Comparison of ENCODE assay signal across 8 mouse cellular contexts in the genomic region with DNA sequence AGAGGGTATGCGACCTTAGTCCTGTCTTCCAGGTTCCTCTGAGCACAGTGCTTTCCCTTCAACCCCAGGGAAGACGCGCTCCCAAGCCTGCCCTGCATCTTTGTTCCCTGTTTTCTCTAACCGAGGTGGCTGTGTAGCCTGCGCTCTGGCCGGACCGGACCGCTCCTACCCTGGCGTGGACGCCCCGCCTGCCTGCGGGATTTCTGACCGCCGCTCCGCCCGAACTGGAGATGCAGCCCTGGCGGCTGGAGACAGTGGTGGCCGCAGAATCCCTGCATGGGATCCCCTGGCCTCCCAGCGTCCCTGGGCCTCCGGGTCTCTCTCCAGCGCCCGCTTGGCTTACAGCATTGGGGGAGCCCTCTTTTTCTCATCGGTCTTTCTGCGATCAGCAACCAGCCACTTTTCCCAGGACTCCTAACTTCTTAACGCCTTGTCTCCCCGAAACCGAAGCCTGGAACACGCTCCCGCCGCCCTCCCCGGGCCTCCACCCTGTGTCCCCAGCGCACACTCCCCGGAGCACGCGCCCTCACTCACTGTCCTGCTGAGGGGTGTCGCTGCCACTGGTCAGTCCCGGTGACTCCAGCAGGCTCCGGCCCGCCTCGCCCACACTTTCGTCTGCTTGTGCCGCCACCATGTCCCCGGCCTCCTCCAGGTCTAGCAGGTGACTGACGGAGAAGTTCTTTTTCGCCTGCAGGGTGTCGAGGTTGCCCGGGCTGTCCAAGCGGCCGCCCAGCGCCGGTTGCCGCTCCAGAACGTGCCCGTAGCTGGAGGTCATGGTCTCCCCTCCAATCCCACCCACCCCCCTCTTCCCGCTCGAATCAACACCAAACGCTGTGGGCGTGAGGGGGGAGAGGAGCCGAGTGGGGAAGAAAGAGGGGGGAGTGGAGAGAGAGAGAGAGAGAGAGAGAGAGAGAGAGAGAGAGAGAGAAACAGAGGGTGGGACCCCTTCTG. TPM values are rescaled to one million over a fixed set of nuclear protein-coding genes. Genes with fewer than 3 reads are reported as not detected.
DNase-seq lines count a peak whose midpoint lies in the region; ATAC-seq lines count a peak whose summit lies in the region.

No protein-coding gene starts in this region.

- no peak overlapping the region for H3K27ac ChIP-seq in hindbrain, embryonic 14.5 days
- no peak overlapping the region for H3K27ac ChIP-seq in liver, embryonic 13.5 days
- H3K27ac ChIP-seq in neural tube, embryonic 15.5 days (replicated peaks): peak overlapping the region; percentile 28

- H3K9ac ChIP-seq in hindbrain, embryonic 14.5 days: peak overlapping the region; percentile 51
- no peak overlapping the region for H3K9ac ChIP-seq in liver, embryonic 13.5 days
- peak overlapping the region; percentile 45 for H3K9ac ChIP-seq in neural tube, embryonic 15.5 days (replicated peaks)

- peak overlapping the region; percentile 28 for H3K4me3 ChIP-seq in hindbrain, embryonic 14.5 days (replicated peaks; ENCODE audit: low read length)
- H3K4me3 ChIP-seq in liver, embryonic 13.5 days (replicated peaks): peak overlapping the region; percentile 46
- H3K4me3 ChIP-seq in neural tube, embryonic 15.5 days (replicated peaks): peak overlapping the region; percentile 42

- peak; percentile 21; the same call in 1 of the 2 replicates for ATAC-seq in cerebellum, adult (ENCODE audit: insufficient number of reproducible peaks, low FRiP score, low TSS enrichment)
- peak; percentile 16; the same call in 1 of the 2 replicates for ATAC-seq in hindbrain, embryonic 14.5 days (ENCODE audit: low FRiP score)
- no peak for ATAC-seq in liver, embryonic 13.5 days (ENCODE audit: low read depth)
- peak; percentile 43; the same call in 1 of the 2 replicates for ATAC-seq in neural tube, embryonic 15.5 days (ENCODE audit: low FRiP score)
- no peak for ATAC-seq in CD4-positive, CD25-positive, alpha-beta regulatory T cell, adult 4 months

- 1% methylated on average over 58 of the region's 59 CpGs for WGBS in hindbrain, embryonic 14.5 days
- WGBS in liver, embryonic 13.5 days (ENCODE audit: insufficient replicate concordance): under 1% methylated on average over 59 of the region's 59 CpGs
- WGBS in neural tube, embryonic 15.5 days: under 1% methylated on average over 59 of the region's 59 CpGs

- no peaks in the 10 kb centered on the region for H3K9me3 ChIP-seq in hindbrain, embryonic 14.5 days (ENCODE audit: control insufficient read depth, low read length)
- no peaks in the 10 kb centered on the region for H3K9me3 ChIP-seq in liver, embryonic 13.5 days (replicated peaks)
- no peaks in the 10 kb centered on the region for H3K9me3 ChIP-seq in neural tube, embryonic 15.5 days (replicated peaks)

- no peaks in the 10 kb centered on the region for H3K36me3 ChIP-seq in hindbrain, embryonic 14.5 days (replicated peaks; ENCODE audit: control insufficient read depth, insufficient read depth)
- no peaks in the 10 kb centered on the region for H3K36me3 ChIP-seq in liver, embryonic 13.5 days
- no peaks in the 10 kb centered on the region for H3K36me3 ChIP-seq in neural tube, embryonic 15.5 days

- H3K4me1 ChIP-seq in hindbrain, embryonic 14.5 days (replicated peaks; ENCODE audit: control insufficient read depth, insufficient read depth, low read length): peaks cover 35% of the 10 kb centered on the region
- H3K4me1 ChIP-seq in liver, embryonic 13.5 days (replicated peaks): no peaks in the 10 kb centered on the region
- peaks cover 46% of the 10 kb centered on the region for H3K4me1 ChIP-seq in neural tube, embryonic 15.5 days

- H3K4me2 ChIP-seq in hindbrain, embryonic 14.5 days (replicated peaks): peak overlapping the region; percentile 56
- peak overlapping the region; percentile 59 for H3K4me2 ChIP-seq in liver, embryonic 13.5 days
- H3K4me2 ChIP-seq in neural tube, embryonic 15.5 days: peak overlapping the region; percentile 59

- DNase-seq in cerebellum, adult 9-10 months: no peak
- peak; percentile 60 to 61 for DNase-seq in adrenal gland, postnatal 36 days
- DNase-seq in gastrocnemius, adult 8-10 months (ENCODE audit: low spot score in 2 of 2): peak; percentile 59 to 66
- DNase-seq in hindbrain, embryonic 14.5 days (ENCODE audit: low spot score): no peak
- DNase-seq in liver, embryonic 13.5 days: no peak

- H3K27me3 ChIP-seq in hindbrain, embryonic 14.5 days (ENCODE audit: control insufficient read depth, insufficient read depth, low read length): peaks cover 97% of the 10 kb centered on the region
- peaks cover 94% of the 10 kb centered on the region for H3K27me3 ChIP-seq in liver, embryonic 13.5 days
- peaks cover 90% of the 10 kb centered on the region for H3K27me3 ChIP-seq in neural tube, embryonic 15.5 days (replicated peaks)

RNA-seq across cellular contexts. Expression of a gene that starts 1.4 kb away (rescaled TPM):
- total RNA-seq in adrenal gland, postnatal 36 days (2021): 1 to 10 TPM; 9.5 to 9.8 TPM
- total RNA-seq in gastrocnemius, adult 8-10 months (2022): 10 to 100 TPM; 34.8 to 41.6 (median 35.3) TPM
- 4.6 and 5.3 TPM in 2 replicates for polyA plus RNA-seq in hindbrain, embryonic 14.5 days (2014; fragmentation: Nextera tagmentation; extraction: Ambion mirVana)
- polyA plus RNA-seq in liver, embryonic 13.5 days (2015; fragmentation: Nextera tagmentation; extraction: Ambion mirVana): 0.25 and 0.48 TPM in 2 replicates
- polyA plus RNA-seq in neural tube, embryonic 15.5 days (2015; fragmentation: Nextera tagmentation; extraction: Ambion mirVana): 4.8 and 6.2 TPM in 2 replicates
- polyA plus RNA-seq in CD4-positive, CD25-positive, alpha-beta regulatory T cell, adult 4 months (2017; shearing (Covaris generic)): not detected

Comparison
In these comparisons a context has a peak if more than half of its experiments do, and no peak if none do; other contexts are left out.
1. ATAC-seq: peak in cerebellum, adult (single experiment), hindbrain, embryonic 14.5 days (single experiment) and neural tube, embryonic 15.5 days (single experiment); none in liver, embryonic 13.5 days (single experiment) and CD4-positive, CD25-positive, alpha-beta regulatory T cell, adult 4 months (single experiment).
2. DNase-seq: peak in adrenal gland, postnatal 36 days (2 of 2) and gastrocnemius, adult 8-10 months (2 of 2); none in cerebellum, adult 9-10 months (single experiment), hindbrain, embryonic 14.5 days (single experiment) and liver, embryonic 13.5 days (single experiment).
3. Peak in every context shown above with its lines, with median percentiles within 50 percentile points of each other: H3K4me2 ChIP-seq and H3K4me3 ChIP-seq.